Mouse (Mus musculus) bone marrow macrophage, adult 2 months (primary cell): ENCODE data around the gene 2010109A12Rik.

Experiments used
- CTCF ChIP-seq: IDR thresholded peaks from 2 replicates; pipeline ENCODE4 v1.5.1; 2012; ENCODE audit warnings: low read depth, mild to moderate bottlenecking, low read length, moderate library complexity
- POLR2A ChIP-seq: IDR thresholded peaks from 2 replicates; pipeline ENCODE4 v1.6.1; 2012; ENCODE audit warnings: mild to moderate bottlenecking, low read depth, low read length, borderline replicate concordance

DNA sequence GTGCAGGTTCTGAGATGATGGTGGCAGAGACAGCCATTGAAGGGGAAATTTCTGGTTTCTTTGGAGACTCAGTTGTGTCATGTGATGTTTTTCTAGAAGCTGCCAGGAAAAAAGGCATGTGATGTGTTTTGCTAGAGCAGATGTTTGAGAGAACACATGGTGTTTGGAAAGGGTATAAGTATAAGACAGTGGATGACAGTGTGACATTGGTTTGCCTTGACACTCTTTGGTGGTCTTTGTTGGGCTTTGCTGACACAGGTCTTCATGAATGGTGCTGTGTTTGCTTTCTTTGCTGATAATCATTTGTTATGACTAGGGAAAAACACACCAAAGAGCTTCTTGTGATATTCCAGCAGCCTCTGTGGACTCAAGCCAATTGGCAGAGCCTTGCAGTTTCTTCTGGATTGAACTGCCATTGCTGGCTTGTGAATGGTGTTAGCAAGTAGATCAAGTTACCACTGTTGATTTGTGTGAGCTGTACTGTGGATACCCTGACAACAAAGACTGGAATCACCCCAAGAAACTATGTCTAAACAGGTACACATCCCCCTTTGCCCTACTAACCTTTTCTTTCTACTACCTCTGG, 50.6 kb downstream of the 2010109A12Rik start:
- TF ChIP-seq CTCF: no peak
- no peak for TF ChIP-seq POLR2A
